Mouse (Mus musculus): ENCODE data around the gene Ppp4r4. TPM values are rescaled to one million over a fixed set of nuclear protein-coding genes. Genes with fewer than 3 reads are reported as not detected.
A peak's percentile ranks its signal among the peaks of the same experiment; 100 is the strongest.
"Not testable (repeated sequence)": the region's sequence is repeated elsewhere in the genome, so short reads cannot be mapped to it uniquely, and the experiment has no call there.

Gene Ppp4r4
- 10 to 100 TPM; 47.8 to 50.5 TPM for total RNA-seq (2021)
- long read RNA-seq, experiment 1, transcript Ppp4r4-201 (25 exons, 3,964 nt) = major isoform, 24 of 36 reads
- long read RNA-seq, experiment 1, partial matches to known transcripts = 3 of 36 reads
- long read RNA-seq, experiment 1, other reads (novel, unspliced or antisense) = 9 of 36 reads
- long read RNA-seq, experiment 2, transcript Ppp4r4-201 (25 exons, 3,964 nt) = major isoform, 36 of 64 reads
- long read RNA-seq, experiment 2, partial matches to known transcripts = 3 of 64 reads
- long read RNA-seq, experiment 2, other reads (novel, unspliced or antisense) = 25 of 64 reads

DNA sequence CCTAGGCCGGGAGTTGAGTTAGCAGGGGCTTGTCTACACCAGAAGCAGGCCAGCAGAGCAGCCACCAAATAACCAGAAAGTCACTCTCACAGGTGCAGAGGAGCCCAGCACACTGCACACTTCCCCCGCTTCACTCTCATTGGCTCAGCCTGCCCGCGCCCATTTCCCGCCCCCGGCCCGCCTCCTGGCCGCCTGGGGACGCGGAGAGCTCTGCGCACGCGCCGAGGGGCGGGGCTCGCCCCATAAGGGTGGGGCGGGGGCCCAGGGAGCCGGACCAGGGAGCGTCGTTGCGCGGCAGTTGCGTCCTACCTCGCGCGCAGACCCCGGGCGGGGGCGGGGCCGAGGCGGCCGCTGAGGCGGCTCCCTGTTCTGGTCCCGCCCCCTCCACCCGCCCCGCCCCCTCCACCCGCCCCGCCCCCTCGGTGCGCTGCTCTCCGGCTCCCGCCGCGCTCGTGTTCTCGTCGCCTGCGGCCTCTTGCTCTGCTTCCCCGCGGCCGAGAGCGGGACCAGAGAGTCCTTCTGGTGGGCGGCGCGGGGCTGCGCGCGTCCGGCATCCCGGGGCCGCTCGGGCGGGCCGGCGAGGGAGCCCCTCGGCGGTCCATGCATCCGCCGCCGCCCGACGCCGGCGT, at the start of gene Ppp4r4:
TSS of gene Ppp4r4 (plus strand) at position 264 of the 629 bp plus-strand sequence.
- Histone ChIP-seq H3K4me3 (peak within 1 kb of the TSS; percentile 88), H3K27ac (peak within 1 kb of the TSS; percentile 87)
- peak; percentile 96 for DNase-seq (ENCODE audit: low spot score in 2 of 2)
- no peak for TF ChIP-seq CTCF (conservative IDR thresholded peaks at IDR 0.05)

DNA sequence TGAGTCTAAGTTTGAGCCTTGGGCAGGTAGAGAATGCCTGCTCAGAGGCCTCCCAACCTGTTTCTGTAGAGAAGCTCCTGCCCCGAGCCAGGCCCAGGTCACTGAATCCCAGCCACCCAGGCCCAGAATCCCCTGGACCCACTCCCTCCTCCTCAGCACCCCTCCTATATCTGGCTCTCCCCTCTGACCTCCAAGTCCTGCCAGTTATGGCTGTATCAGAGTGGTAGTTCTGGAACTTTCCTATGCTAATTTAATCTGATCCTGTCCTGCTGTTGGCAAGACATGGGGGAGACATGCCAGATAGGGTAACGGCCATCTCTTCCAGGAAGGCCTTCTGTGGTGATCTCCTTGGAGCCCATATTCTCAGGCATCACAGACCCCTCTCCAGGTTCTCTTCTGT, 49.3 kb upstream of the Ppp4r4 start:
- no peak for TF ChIP-seq CTCF (conservative IDR thresholded peaks at IDR 0.05)
- Histone ChIP-seq H3K27ac (no peak overlapping the region), H3K4me3 (no peak overlapping the region)
- DNase-seq (ENCODE audit: low spot score in 2 of 2) = no peak

DNA sequence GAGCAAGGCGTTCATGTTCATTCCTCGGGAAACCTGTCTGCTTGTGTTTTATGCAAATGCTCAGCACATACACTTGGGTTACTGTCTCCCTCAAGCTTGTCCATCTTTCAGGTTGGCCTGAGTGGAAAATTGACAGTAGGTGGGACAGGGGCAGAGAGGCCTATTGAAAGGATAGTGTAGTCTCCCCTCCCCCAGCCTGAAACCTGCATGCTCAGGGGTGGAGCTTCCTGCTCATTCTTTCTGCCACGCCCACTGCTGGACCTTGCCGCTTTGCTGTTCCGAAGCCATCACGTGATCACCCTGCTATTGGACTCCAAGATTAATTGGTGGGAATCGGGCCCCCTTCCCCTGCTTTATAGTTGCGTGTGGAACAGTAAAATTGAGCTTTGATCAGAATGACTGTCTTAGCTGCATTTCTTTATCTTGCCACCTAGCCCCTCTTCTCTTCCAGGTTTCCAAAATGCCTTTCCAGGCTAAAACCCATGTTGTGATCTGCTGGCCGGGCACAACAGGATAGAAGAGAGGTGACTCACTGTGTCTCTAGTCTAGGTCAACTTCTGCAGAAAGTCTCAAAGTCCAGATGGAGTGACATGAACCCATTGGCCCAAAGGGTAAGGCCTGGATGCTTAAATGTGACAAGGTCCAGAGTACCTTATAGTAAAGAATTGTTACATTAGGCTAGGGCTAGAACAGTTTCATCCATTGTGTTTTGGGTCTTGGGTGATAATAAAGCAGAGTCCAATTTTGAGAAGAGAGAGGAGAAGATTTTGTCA, 47.7 kb upstream of the Ppp4r4 start:
- DNase-seq (ENCODE audit: low spot score in 2 of 2); H3K4me3 ChIP-seq; H3K27ac ChIP-seq: not testable (repeated sequence)

DNA sequence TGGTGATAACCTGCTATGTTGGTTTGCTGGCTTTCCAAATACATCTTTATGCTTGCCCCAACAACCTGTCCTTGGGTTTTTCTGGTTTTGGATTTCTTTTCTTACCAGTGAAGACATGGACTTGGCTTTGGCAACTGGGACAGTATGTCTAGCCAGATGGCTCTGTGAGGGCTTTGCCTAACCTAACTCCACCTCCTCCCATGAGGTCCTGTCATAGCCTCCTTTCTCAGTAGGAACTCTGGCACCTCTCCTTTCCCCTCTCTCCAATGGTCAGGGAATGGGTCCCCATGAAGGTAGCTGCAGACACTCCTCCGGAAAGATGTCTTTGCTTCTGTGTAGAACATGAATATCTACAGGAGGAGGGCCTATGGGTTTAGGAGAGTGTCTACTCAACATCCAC, 45.4 kb upstream of the Ppp4r4 start:
- DNase-seq (ENCODE audit: low spot score in 2 of 2) = no peak
- H3K4me3 ChIP-seq = no peak overlapping the region
- no peak for TF ChIP-seq CTCF (conservative IDR thresholded peaks at IDR 0.05)
- no peak overlapping the region for H3K27ac ChIP-seq

DNA sequence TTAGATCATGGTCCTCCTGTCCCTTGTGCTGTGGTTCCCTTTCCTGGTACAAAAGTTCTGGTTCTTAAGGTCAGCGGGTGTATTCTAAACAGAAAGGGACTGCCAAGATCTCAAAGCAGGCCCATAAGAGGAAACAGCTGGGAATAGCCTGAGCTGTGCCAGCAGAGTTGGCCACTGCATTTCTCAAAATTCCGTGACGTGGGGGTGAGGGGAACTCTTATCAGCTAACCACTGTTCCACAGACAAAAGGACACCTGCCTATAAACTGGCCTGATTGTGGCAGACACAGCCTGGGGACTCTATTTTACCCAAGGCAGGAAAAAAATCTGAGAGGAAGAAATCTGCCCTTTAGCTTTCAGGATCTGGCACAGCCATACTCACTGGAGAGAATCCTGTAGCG, 44.8 kb upstream of the Ppp4r4 start:
- H3K27ac ChIP-seq = no peak overlapping the region
- no peak for DNase-seq (ENCODE audit: low spot score in 2 of 2)
- no peak for TF ChIP-seq CTCF (conservative IDR thresholded peaks at IDR 0.05)
- H3K4me3 ChIP-seq = no peak overlapping the region

DNA sequence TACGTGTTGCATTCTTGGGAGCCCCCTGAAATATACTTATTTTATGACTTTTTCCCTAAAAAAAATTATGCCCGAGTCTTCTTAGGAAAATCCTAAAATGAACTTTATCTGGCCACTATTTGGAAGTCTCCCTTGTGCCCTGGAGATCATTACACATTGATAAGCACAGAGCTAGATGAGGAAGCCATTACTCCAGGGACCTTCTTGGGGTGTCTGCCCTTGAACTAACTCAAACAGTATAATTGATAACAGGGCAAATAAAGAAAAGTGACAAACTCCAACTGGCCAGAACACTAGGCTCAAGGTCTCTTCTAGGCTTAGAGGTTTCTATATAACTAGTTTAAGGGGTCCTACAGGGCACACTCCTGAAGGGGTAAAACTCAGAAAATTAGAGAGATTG, 44.3 kb upstream of the Ppp4r4 start:
- TF ChIP-seq CTCF (conservative IDR thresholded peaks at IDR 0.05) = no peak
- DNase-seq (ENCODE audit: low spot score in 2 of 2) = no peak
- Histone ChIP-seq H3K4me3 (no peak overlapping the region), H3K27ac (no peak overlapping the region)

DNA sequence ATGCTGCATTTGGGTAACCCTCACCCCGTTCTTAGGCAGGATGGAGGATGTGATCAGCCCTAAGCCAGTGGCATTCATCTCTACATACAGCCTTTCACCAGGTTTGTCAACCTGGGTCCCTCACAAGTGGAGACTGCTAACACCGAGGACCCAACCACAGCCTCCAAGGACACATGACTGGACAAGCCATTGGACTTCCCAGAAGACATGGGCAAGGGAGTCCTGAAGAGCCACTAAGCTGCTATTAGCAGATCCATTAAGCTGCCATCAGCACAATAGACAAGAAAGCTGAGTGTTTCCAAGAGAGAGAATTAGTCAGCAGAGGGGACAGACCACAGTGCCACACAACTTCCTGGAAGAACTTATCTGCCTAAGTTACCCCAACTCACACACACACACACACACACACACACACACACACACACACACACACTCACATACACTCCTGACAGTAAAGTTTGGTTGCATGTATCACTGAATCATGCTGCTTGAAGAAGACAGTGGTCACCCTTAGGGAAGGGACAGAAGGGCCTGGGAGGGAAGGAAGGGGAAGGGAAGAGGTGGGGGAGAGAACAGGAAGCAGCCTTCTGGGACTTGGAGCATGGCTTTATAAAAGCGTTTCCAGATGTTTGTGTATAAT, 40.9 kb upstream of the Ppp4r4 start:
- no peak for TF ChIP-seq CTCF (conservative IDR thresholded peaks at IDR 0.05)
- DNase-seq (ENCODE audit: low spot score in 2 of 2) = no peak
- H3K4me3 ChIP-seq = no peak overlapping the region
- H3K27ac ChIP-seq = no peak overlapping the region

DNA sequence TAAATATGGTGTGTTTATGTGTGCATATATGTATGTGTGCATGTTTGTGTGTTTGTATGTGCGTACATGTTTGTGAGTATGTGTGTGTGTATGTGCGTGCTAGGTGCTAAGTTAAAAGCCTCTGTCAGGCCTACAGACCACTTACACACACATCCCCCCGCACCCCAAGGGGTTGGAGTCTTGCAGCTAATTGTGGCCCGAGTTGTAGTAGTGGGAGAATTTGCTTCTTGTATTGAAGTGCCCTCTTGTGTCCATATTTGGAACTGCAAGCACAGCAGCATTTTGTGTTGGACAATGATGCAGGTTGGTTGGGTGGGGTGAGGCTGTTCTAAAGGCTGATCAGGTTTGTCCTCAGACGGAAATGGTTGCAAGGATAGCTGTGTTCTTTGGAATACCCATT, 39.3 kb upstream of the Ppp4r4 start:
- Histone ChIP-seq H3K4me3 (no peak overlapping the region), H3K27ac (no peak overlapping the region)
- TF ChIP-seq CTCF (conservative IDR thresholded peaks at IDR 0.05) = peak; percentile 99
- peak; percentile 49 to 82 for DNase-seq (ENCODE audit: low spot score in 2 of 2)

DNA sequence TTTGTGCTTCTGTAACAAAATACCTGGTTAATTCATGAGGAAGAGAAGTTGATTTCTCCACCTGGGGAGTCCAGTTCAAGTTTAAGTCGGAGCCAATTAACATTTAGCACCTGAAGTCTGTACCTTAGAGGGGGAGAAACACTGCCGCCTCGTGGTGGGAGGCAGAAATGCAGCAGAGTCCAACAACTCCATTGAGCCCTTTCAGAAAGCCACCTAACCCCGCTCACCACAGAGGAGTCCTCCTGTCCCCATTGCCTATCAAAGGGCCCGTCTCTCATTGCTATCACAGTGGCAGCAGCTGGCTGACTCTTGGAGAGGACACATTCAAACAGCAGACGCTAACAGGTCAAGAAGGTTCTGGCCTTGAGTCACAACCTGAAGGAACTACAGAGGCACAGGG, 37.6 kb upstream of the Ppp4r4 start:
- Histone ChIP-seq H3K4me3 (no peak overlapping the region), H3K27ac (no peak overlapping the region)
- peak in 1 of 2 experiments; percentile 57 for DNase-seq (ENCODE audit: low spot score in 2 of 2)
- TF ChIP-seq CTCF (conservative IDR thresholded peaks at IDR 0.05) = peak; percentile 88

DNA sequence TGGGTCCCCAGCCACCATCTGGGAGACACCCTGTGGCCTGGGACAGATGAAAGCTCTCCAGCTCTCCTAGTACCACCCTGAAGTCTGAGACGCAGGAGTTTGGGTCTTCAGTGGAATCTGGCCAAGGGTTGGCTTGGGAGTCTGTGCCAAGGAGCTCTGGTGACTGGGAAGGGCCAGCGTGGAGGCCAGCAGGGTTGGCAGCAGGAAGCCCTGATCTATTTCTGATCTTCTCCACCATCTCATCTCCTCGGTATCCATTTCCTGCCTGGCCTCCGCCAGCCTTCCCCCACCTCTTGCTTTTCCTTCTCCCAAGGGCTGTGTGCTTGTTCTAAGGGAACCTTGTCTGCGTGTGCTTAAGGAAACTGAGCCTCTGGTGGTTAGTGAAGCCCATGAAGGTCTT, 33.3 kb upstream of the Ppp4r4 start:
- Histone ChIP-seq H3K4me3 (no peak overlapping the region), H3K27ac (no peak overlapping the region)
- no peak for TF ChIP-seq CTCF (conservative IDR thresholded peaks at IDR 0.05)
- no peak for DNase-seq (ENCODE audit: low spot score in 2 of 2)

DNA sequence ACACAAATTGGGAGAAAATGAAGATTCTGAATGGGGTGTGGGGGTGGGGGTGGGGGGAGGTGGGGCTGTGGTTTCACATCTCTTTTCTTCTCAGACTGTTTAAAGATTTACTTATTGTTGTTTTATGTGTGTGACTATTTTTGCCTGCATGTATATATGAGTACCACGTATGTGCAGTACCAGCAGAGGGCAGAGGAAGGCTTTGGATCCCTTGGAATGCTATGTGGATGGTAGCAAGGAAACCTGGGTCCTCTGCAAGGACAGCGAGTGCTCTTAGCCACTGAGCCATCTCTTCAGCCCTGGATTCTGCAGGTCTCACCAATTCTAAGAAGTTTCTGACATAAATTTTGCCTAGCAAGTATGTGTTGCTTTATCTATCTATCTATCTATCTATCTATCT, 32.8 kb upstream of the Ppp4r4 start:
- Histone ChIP-seq H3K27ac (no peak overlapping the region), H3K4me3 (no peak overlapping the region)
- no peak for DNase-seq (ENCODE audit: low spot score in 2 of 2)
- TF ChIP-seq CTCF (conservative IDR thresholded peaks at IDR 0.05) = peak; percentile 73

DNA sequence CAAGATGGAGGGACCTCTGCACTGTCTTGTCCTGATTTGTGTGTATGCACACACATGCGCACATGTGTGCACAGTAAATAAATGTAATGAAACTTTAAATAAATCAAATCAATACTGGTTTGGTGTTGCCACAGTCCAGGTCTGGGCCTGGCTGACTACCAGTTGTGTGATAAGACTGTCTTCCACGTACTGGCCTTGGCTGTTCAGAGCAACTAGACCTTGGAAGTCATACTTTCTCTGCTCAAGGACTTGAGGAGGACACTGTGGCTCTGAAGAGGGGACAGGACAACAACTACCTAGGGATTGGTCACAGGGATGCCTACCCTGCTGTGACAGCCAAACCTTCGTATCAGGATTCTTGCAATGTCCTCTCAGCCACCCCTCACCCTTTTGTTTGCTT, 28.8 kb upstream of the Ppp4r4 start:
- TF ChIP-seq CTCF (conservative IDR thresholded peaks at IDR 0.05) = no peak
- Histone ChIP-seq H3K27ac (no peak overlapping the region), H3K4me3 (no peak overlapping the region)
- no peak for DNase-seq (ENCODE audit: low spot score in 2 of 2)

DNA sequence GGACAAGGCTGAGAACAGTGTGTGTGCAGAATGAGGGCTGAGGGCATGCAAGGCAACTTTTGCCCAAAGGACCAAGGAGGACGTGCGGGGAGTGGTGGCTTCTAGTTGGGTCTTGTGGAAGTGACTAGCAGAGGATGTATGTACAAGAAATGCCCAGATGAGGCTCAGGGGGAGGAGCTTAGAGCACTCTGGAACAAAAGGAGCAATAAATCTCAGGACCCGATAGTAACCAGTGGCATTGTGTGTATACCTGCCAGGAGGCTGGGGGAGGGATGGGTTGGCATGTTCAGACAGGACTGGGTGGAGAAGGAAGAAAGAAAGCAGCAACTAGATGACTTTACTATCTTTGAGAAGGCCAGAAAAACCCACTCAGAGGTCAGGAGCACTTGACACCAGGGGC, 27.7 kb upstream of the Ppp4r4 start:
- DNase-seq (ENCODE audit: low spot score in 2 of 2) = no peak
- H3K4me3 ChIP-seq = no peak overlapping the region
- H3K27ac ChIP-seq = no peak overlapping the region
- TF ChIP-seq CTCF (conservative IDR thresholded peaks at IDR 0.05) = no peak
